Mouse (Mus musculus): ENCODE results near the gene Lrrc27. TPM values are rescaled to one million over a fixed set of nuclear protein-coding genes. Genes with fewer than 3 reads are reported as not detected.
A peak's percentile ranks its signal among the peaks of the same experiment; 100 is the strongest.

Lrrc27 gene
- polyA plus RNA-seq, 1 experiment from 2014 or later = 0.43 TPM

GRCm38 (mm10) chr7:139279571-139279970 is 66.8 kb downstream of the Lrrc27 start:
- Histone ChIP-seq H3K4me1 (ENCODE audit: insufficient read depth) (peaks cover 29% of the 10 kb centered on the region), H3K27me3 (ENCODE audit: insufficient read depth, low read length) (no peaks in the 10 kb centered on the region), H3K27ac (ENCODE audit: low read depth) (no peak overlapping the region), H3K4me3 (ENCODE audit: low read depth, low read length) (no peak overlapping the region), H3K36me3 (replicated peaks; ENCODE audit: insufficient read depth, low read length) (no peaks in the 10 kb centered on the region), H3K9me3 (ENCODE audit: low read length) (no peaks in the 10 kb centered on the region), H3K4me2 (ENCODE audit: low read depth, low read length) (no peak overlapping the region), H3K9ac (replicated peaks) (no peak overlapping the region)
- WGBS (ENCODE audit: insufficient replicate concordance) = 66% methylated on average over 5 of the region's 5 CpGs
- DNase-seq (no peak), ATAC-seq (no peak)
- no peak for TF ChIP-seq CTCF (IDR thresholded peaks at IDR 0.05; ENCODE audit: low read depth)
- TF ChIP-seq EP300 (IDR thresholded peaks at IDR 0.05; ENCODE audit: low read depth) = no peak

GRCm38 (mm10) chr7:139280044-139280443 is 67.3 kb downstream of the Lrrc27 start:
- TF ChIP-seq CTCF (IDR thresholded peaks at IDR 0.05; ENCODE audit: low read depth) (no peak), EP300 (IDR thresholded peaks at IDR 0.05; ENCODE audit: low read depth) (no peak)
- ATAC-seq (no peak), DNase-seq (no peak)
- Histone ChIP-seq H3K9me3 (ENCODE audit: low read length) (no peaks in the 10 kb centered on the region), H3K4me3 (ENCODE audit: low read depth, low read length) (no peak overlapping the region), H3K27ac (ENCODE audit: low read depth) (no peak overlapping the region), H3K36me3 (replicated peaks; ENCODE audit: insufficient read depth, low read length) (no peaks in the 10 kb centered on the region), H3K27me3 (ENCODE audit: insufficient read depth, low read length) (no peaks in the 10 kb centered on the region), H3K4me2 (ENCODE audit: low read depth, low read length) (no peak overlapping the region), H3K9ac (replicated peaks) (no peak overlapping the region), H3K4me1 (ENCODE audit: insufficient read depth) (peaks cover 29% of the 10 kb centered on the region)
- 65% methylated on average over 1 of the region's 1 CpGs for WGBS (ENCODE audit: insufficient replicate concordance)

GRCm38 (mm10) chr7:139281195-139281594 is 68.4 kb downstream of the Lrrc27 start:
- WGBS (ENCODE audit: insufficient replicate concordance) = 36% methylated on average over 2 of the region's 2 CpGs
- Histone ChIP-seq H3K9me3 (ENCODE audit: low read length) (no peaks in the 10 kb centered on the region), H3K27ac (ENCODE audit: low read depth) (peak overlapping the region; percentile 16; the same call in 1 of the 2 replicates), H3K9ac (replicated peaks) (no peak overlapping the region), H3K4me2 (ENCODE audit: low read depth, low read length) (no peak overlapping the region), H3K27me3 (ENCODE audit: insufficient read depth, low read length) (no peaks in the 10 kb centered on the region), H3K4me1 (ENCODE audit: insufficient read depth) (peaks cover 29% of the 10 kb centered on the region), H3K4me3 (ENCODE audit: low read depth, low read length) (no peak overlapping the region), H3K36me3 (replicated peaks; ENCODE audit: insufficient read depth, low read length) (no peaks in the 10 kb centered on the region)
- peak; percentile 81 for DNase-seq
- TF ChIP-seq CTCF (IDR thresholded peaks at IDR 0.05; ENCODE audit: low read depth) (no peak), EP300 (IDR thresholded peaks at IDR 0.05; ENCODE audit: low read depth) (no peak)
- peak; percentile 91 for ATAC-seq

GRCm38 (mm10) chr7:139282037-139282436 is 69.2 kb downstream of the Lrrc27 start:
- DNase-seq (no peak), ATAC-seq (no peak)
- no peaks in the 10 kb centered on the region for H3K9me3 ChIP-seq (ENCODE audit: low read length)
- H3K36me3 ChIP-seq (replicated peaks; ENCODE audit: insufficient read depth, low read length) = no peaks in the 10 kb centered on the region
- no peak overlapping the region for H3K9ac ChIP-seq (replicated peaks)
- H3K4me1 ChIP-seq (ENCODE audit: insufficient read depth) = peaks cover 29% of the 10 kb centered on the region
- H3K4me2 ChIP-seq (ENCODE audit: low read depth, low read length) = no peak overlapping the region
- no peak for TF ChIP-seq EP300 (IDR thresholded peaks at IDR 0.05; ENCODE audit: low read depth)
- no peak for TF ChIP-seq CTCF (IDR thresholded peaks at IDR 0.05; ENCODE audit: low read depth)
- WGBS (ENCODE audit: insufficient replicate concordance) = 64% methylated on average over 3 of the region's 3 CpGs
- no peak overlapping the region for H3K4me3 ChIP-seq (ENCODE audit: low read depth, low read length)
- H3K27me3 ChIP-seq (ENCODE audit: insufficient read depth, low read length) = no peaks in the 10 kb centered on the region
- no peak overlapping the region for H3K27ac ChIP-seq (ENCODE audit: low read depth)

- DNase-seq (no peak), ATAC-seq (no peak)
- Histone ChIP-seq H3K4me1 (ENCODE audit: insufficient read depth) (peaks cover 22% of the 10 kb centered on the region), H3K9me3 (ENCODE audit: low read length) (no peaks in the 10 kb centered on the region), H3K36me3 (replicated peaks; ENCODE audit: insufficient read depth, low read length) (no peaks in the 10 kb centered on the region), H3K4me3 (ENCODE audit: low read depth, low read length) (no peak overlapping the region), H3K27ac (ENCODE audit: low read depth) (no peak overlapping the region), H3K4me2 (ENCODE audit: low read depth, low read length) (no peak overlapping the region), H3K9ac (replicated peaks) (no peak overlapping the region), H3K27me3 (ENCODE audit: insufficient read depth, low read length) (no peaks in the 10 kb centered on the region)
- TF ChIP-seq CTCF (IDR thresholded peaks at IDR 0.05; ENCODE audit: low read depth) (no peak), EP300 (IDR thresholded peaks at IDR 0.05; ENCODE audit: low read depth) (no peak)
- 75% methylated on average over 16 of the region's 16 CpGs for WGBS (ENCODE audit: insufficient replicate concordance)
Observed at GRCm38 (mm10) chr7:139285295-139285943, 72.6 kb downstream of the Lrrc27 start.

GRCm38 (mm10) chr7:139288540-139288939 is 75.8 kb downstream of the Lrrc27 start:
- Histone ChIP-seq H3K27ac (ENCODE audit: low read depth) (no peak overlapping the region), H3K9me3 (ENCODE audit: low read length) (no peaks in the 10 kb centered on the region), H3K4me1 (ENCODE audit: insufficient read depth) (peaks cover 5% of the 10 kb centered on the region; the same call in 1 of the 2 replicates), H3K27me3 (ENCODE audit: insufficient read depth, low read length) (no peaks in the 10 kb centered on the region), H3K9ac (replicated peaks) (no peak overlapping the region), H3K36me3 (replicated peaks; ENCODE audit: insufficient read depth, low read length) (no peaks in the 10 kb centered on the region), H3K4me3 (ENCODE audit: low read depth, low read length) (no peak overlapping the region), H3K4me2 (ENCODE audit: low read depth, low read length) (no peak overlapping the region)
- TF ChIP-seq CTCF (IDR thresholded peaks at IDR 0.05; ENCODE audit: low read depth) (no peak), EP300 (IDR thresholded peaks at IDR 0.05; ENCODE audit: low read depth) (no peak)
- DNase-seq (no peak), ATAC-seq (peak; percentile 55; the same call in 1 of the 2 replicates)
- WGBS (ENCODE audit: insufficient replicate concordance) = 63% methylated on average over 7 of the region's 7 CpGs

Other genes with a start within 250 kb of the Lrrc27 start
- gene Dpysl4, start 127.0 kb upstream of the Lrrc27 start, polyA plus RNA-seq (2015; fragmentation: Nextera tagmentation; extraction: Ambion mirVana) = 0.04 TPM in 1 of 2 replicates, not detected in the other
- not detected in 2 replicates for gene Stk32c, start 319 bp downstream of the Lrrc27 start, polyA plus RNA-seq (2015; fragmentation: Nextera tagmentation; extraction: Ambion mirVana)
- 1.3 and 1.5 TPM in 2 replicates for gene Pwwp2b, start 35.5 kb downstream of the Lrrc27 start, polyA plus RNA-seq (2015; fragmentation: Nextera tagmentation; extraction: Ambion mirVana)
- gene Inpp5a, start 176.1 kb downstream of the Lrrc27 start, polyA plus RNA-seq (2015; fragmentation: Nextera tagmentation; extraction: Ambion mirVana) = 6.0 and 6.9 TPM in 2 replicates